Mouse (Mus musculus) cerebellum, postnatal 36 days (tissue): Measurements from ENCODE around the gene Zfp618.

Experiments used
- DNase-seq, 2 experiments: peaks; one replicate each; pipeline ENCODE4 v3.0.0; 2021 to 2022; ENCODE audit warnings: mixed read lengths in 2 of 2

Zfp618 gene

GRCm38 (mm10) chr4:62965497-62966302 lies at the start of gene Zfp618:
Gene Zfp618, plus strand, starts transcription at chr4:62965573.
- peak; percentile 7 to 35 for DNase-seq

- DNase-seq: no peak
Measured at GRCm38 (mm10) chr4:62917056-62917455, 48.3 kb upstream of the Zfp618 start.

DNA sequence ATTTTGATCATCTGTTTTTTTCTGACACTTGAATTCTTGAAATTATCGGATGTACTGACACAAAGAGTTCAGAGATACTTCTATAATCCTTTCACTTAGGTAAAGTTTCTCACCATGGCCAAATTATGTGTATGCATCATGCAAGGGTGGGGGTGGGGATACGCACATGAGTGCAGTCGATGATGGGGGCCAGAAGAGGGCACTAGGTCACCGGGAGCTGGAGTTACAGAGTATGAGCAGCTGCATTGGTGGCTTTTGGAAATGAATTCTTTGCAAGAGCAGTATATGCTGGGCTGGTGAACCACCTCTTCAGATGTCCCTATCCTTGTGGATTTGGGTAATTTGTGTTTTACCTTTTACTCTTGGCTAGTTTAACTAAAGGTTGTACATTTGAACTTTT lies 31.6 kb upstream of the Zfp618 start:
- DNase-seq: no peak

- no peak for DNase-seq
Measured at GRCm38 (mm10) chr4:62935589-62936218, 29.7 kb upstream of the Zfp618 start.

DNA sequence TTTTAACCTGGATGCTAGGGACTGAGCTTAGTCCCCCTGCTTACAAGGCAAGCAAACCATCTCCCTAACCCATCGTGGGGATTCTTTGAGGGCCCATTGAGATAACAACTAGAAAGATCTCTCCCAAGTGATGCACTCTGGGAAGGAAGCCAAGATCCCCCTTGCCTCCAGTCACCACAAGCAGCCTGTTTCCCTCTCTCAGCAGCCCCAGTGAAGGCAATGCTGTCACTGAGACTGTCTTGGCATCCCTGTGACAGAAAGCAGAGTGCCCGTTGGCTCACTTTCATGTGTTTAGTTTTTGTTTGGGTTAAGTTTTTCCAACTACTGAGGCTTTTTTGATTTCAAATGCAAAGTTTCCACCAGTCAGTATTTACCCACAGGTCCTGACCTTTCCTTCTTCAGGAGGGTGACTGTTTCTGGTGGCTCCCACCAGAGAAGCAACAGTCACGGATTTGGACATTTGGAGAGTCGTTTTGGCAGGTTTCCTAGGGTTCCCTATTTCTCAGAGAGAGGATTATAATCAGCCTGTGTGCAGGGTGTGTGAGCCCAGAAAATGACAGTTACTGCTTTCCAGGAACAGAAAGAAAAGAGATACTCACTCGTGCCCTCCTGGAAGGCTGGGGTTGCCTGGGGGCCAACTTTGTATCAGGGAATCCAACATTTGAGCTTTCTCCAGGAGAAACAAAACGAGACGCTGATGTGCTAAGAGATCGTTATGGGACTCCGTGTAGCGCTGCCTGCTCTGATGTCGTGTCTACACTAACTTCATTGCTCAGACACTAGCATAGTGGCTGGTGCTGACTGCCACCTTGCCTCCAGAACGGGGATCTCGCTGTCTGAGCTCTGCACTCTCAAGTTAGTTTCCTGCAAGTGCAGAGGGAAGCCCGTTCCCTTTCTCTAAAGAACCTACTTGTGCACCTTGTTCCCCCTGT lies 23.1 kb upstream of the Zfp618 start:
- DNase-seq: peak in 1 of 2 experiments; percentile 7

GRCm38 (mm10) chr4:62944326-62944879 lies 21.0 kb upstream of the Zfp618 start:
- no peak for DNase-seq

- no peak for DNase-seq
Measured at GRCm38 (mm10) chr4:62963806-62964205, 1.6 kb upstream of the Zfp618 start.

DNA sequence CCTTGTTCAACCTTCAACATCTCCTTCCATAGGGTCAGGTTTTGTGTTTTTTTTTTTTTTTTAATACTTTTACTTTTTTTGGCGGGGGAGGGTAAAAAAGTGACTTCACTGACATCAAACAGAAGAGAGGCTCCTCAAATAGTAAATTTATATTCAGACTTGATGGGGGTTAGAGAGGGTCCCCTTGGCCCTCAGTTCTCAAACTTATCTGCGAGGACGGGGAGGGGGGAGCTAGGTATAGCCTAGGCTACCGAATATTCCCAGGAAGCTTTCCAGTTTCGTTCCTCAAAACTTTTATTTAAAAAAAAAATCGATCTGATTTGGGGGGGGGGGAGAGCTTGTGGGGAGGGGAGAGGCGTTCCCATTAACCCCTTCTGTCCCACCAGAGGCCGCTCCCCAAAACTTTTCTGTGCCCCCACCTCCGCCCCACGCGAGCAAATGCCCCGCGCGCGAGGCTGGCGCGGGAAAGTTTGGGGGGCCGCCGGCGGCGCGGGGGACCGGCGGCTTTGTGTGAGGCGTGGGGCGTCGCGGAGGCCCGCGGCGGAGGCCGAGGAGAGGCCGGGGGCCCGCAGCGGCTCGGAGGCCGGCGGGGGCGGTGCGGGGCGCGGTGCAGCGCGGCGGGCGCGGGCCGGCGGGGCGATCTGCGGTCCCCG lies 403 bp upstream of the Zfp618 start:
- DNase-seq: no peak

- no peak for DNase-seq
Measured at GRCm38 (mm10) chr4:62969526-62969925, 4.2 kb downstream of the Zfp618 start.

DNA sequence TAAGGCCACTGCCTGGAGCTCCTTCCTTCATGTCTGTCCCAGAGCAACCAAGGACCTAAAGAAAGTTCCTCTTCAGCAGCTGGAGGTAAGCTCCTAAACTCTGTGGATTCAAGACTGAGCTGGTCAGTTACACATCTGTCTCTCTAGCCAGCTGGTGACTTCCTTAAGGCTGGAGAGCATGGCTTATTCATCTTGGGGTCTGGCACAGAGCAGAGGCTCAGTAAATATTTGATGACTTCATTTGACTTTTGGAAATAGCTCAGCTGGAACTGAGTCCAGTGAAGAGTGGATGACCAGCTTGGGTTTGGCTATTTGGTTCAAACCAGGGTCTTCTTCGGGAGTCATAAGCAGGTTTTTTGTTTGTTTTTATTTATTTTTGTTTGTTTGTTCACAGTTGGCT lies 6.6 kb downstream of the Zfp618 start:
- DNase-seq: no peak

- no peak for DNase-seq
Measured at GRCm38 (mm10) chr4:62973086-62973485, 7.7 kb downstream of the Zfp618 start.

DNA sequence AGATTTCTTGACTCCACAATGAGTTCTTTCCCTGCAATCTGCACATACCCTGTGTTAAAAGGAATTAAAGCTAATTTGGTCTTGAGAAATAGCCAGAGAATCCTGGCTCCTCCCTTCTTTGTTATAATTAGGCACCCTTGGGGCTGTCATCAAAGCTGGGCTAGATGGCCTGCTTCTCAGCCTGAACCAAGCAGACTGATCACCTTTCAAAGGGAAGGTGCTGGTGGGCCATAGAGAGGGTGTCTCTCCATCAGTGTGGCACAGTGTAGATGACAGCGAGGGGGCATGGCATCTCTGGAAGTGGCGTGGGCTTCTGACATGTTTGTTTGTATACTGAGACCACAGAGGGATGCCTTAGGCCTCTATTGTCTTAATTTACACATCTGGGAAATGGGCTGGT lies 9.5 kb downstream of the Zfp618 start:
- no peak for DNase-seq

GRCm38 (mm10) chr4:62975541-62975940 lies 10.2 kb downstream of the Zfp618 start:
- no peak for DNase-seq

GRCm38 (mm10) chr4:62977454-62977853 lies 12.1 kb downstream of the Zfp618 start:
- DNase-seq: no peak

- DNase-seq: no peak
Measured at GRCm38 (mm10) chr4:62978501-62978911, 13.1 kb downstream of the Zfp618 start.

GRCm38 (mm10) chr4:62981572-62981971 lies 16.2 kb downstream of the Zfp618 start:
- no peak for DNase-seq

DNA sequence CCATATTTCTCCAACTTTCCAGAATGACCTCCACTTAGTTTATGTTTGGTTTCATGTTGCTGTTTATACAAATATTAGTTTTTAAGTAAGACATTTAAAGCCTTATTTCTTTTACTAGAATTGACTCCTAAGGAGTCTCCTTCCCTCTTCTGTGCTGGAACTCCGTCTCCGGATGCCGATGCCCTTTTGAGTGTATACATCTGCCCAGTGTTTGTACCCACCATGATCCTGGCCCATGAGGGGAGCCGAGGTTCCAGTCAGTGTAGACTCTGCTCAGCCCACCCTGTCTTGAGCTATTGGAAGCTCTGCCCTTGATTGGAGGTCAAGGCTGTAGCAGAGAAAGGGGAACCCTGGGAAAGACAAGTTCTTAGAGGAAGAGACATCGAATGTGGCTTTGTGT lies 18.2 kb downstream of the Zfp618 start:
- no peak for DNase-seq

DNA sequence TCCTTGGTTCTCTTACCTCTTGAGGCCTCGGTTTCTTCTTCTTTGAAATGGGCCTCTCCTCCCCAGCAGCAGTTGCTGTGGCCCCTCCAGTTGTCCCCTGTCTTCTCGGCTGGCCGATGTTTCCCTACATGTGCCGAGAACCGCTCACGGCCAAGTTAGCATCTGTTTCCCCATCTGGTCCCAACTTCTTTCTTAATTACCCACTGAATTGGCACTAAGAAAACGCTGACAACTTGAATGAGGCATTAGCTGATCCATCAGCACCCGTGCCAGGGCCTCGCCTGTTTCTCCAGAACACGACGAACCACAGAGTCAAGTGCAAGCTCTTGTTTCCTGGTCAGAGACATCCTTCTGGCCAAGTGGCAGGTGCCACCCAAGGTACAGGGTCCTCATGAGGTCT lies 26.0 kb downstream of the Zfp618 start:
- no peak for DNase-seq

DNA sequence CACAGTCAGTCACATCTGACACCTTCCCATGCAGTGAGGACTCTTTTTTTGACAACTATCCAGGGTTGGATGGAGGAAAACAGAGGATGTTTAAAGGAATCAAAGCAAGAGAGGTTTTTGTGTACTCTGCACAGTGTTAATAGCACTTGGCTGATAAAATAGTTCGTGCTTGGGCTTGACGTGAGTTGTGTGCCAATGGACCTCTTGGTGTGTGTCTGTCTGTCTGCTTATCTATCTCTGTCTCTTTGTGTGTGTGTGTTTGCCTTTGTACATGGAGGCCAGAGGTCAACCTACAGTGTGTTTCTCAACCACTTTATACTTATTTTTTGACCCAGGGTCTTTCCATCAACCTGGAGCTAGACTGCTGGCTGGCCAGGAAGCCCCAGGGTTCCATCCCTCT lies 27.8 kb downstream of the Zfp618 start:
- DNase-seq: no peak

DNA sequence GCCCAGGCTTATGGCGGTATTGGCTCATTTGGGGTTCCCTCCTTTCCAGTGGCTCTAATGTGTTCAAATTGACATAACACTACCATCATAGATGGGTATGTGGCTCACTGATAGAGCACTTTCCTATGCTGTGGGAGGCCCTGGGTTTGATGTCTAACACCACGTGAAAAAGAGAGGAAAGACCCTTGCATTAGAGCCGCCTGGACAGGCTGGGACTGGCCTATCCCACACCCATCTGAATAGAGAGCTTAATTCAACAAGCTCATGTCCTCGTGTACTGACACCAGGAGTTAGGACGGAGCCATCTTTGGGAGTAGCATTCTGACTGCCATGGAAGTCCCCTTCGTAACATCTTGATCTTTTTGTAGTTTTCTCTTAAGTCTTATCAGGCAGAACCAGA lies 32.2 kb downstream of the Zfp618 start:
- no peak for DNase-seq

DNA sequence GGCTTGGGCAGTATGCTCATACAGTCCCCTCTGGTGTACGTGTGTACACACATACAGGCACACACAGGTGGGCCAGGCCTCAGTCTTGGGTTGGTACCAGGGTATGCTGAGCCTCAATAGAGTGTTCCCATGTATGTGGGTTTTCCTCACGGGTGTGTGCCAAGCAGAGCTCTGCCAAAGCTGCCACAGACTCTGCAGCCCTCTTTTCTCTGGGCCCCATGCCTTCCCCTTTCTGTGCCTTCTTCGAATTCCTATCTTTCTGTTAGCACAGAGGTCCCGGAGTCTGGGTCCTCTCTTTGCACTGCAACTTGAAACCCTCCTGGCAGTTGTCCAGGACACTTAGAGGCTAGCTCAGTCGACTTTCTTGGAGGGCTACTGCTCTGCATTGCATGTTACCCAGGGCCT lies 33.1 kb downstream of the Zfp618 start:
- DNase-seq: no peak

DNA sequence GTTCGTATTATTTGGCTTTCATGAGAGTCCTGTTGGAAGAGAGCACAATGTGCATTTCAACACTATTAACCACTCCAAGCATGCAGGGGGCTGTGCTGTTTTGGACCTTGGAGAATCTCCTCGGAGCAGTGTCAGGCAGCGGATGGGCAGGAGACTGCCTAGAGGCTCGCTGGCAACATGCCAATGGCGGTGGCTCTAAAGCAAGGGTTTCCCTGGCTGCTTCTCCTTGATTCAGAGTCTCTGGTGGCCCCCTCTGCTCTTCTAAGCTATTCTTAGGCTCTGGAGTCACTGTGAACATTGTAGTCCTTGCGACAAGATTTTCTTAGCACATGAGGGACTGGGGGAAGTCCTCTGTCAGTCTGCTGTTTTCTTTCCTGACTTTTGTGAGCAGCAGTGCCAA lies 33.5 kb downstream of the Zfp618 start:
- DNase-seq: peak in 1 of 2 experiments; percentile 11
